Mouse (Mus musculus): ENCODE measurements around the gene Gsk3a. TPM values are rescaled to one million over a fixed set of nuclear protein-coding genes. Genes with fewer than 3 reads are reported as not detected.
"Not testable (repeated sequence)": the region's sequence is repeated elsewhere in the genome, so short reads cannot be mapped to it uniquely, and the experiment has no call there.

Gsk3a gene
- polyA plus RNA-seq, 1 experiment from 2014 or later = 16.1 TPM

GRCm38 (mm10) chr7:25269029-25269428, 31.4 kb upstream of the Gsk3a start:
- peak overlapping the region; percentile 64 for H3K4me3 ChIP-seq (ENCODE audit: low read depth, low read length)
- no peaks in the 10 kb centered on the region for H3K36me3 ChIP-seq (ENCODE audit: control insufficient read depth, insufficient read depth, low read length)
- H3K9me3 ChIP-seq (ENCODE audit: control insufficient read depth, low read length) = no peaks in the 10 kb centered on the region
- peak overlapping the region; percentile 79 for H3K9ac ChIP-seq (ENCODE audit: low read depth, low read length)
- H3K27me3 ChIP-seq (ENCODE audit: control insufficient read depth, insufficient read depth, low read length) = no peaks in the 10 kb centered on the region
- no peak for ATAC-seq (ENCODE audit: low FRiP score)
- DNase-seq (ENCODE audit: low spot score) = no peak
- no peak overlapping the region for H3K27ac ChIP-seq (ENCODE audit: low read depth, low read length)
- WGBS = 47% methylated on average over 4 of the region's 4 CpGs
- H3K4me1 ChIP-seq (replicated peaks; ENCODE audit: control insufficient read depth, insufficient read depth, low read length) = peaks cover 3% of the 10 kb centered on the region
- peak overlapping the region; percentile 64 for H3K4me2 ChIP-seq (replicated peaks; ENCODE audit: low read depth, low read length)

GRCm38 (mm10) chr7:25268588-25268987, 30.9 kb upstream of the Gsk3a start:
- no peaks in the 10 kb centered on the region for H3K27me3 ChIP-seq (ENCODE audit: control insufficient read depth, insufficient read depth, low read length)
- no peaks in the 10 kb centered on the region for H3K36me3 ChIP-seq (ENCODE audit: control insufficient read depth, insufficient read depth, low read length)
- peak overlapping the region; percentile 79 for H3K9ac ChIP-seq (ENCODE audit: low read depth, low read length)
- H3K4me3 ChIP-seq (ENCODE audit: low read depth, low read length) = peak overlapping the region; percentile 64
- DNase-seq (ENCODE audit: low spot score) (no peak), ATAC-seq (ENCODE audit: low FRiP score) (no peak)
- H3K4me1 ChIP-seq (replicated peaks; ENCODE audit: control insufficient read depth, insufficient read depth, low read length) = peaks cover 3% of the 10 kb centered on the region
- H3K9me3 ChIP-seq (ENCODE audit: control insufficient read depth, low read length) = no peaks in the 10 kb centered on the region
- WGBS = 7% methylated on average over 7 of the region's 7 CpGs
- peak overlapping the region; percentile 64 for H3K4me2 ChIP-seq (replicated peaks; ENCODE audit: low read depth, low read length)
- H3K27ac ChIP-seq (ENCODE audit: low read depth, low read length) = peak overlapping the region; percentile 79

GRCm38 (mm10) chr7:25267751-25268463, 30.3 kb upstream of the Gsk3a start:
- Histone ChIP-seq H3K4me1 (replicated peaks; ENCODE audit: control insufficient read depth, insufficient read depth, low read length) (peaks cover 3% of the 10 kb centered on the region), H3K36me3 (ENCODE audit: control insufficient read depth, insufficient read depth, low read length) (no peaks in the 10 kb centered on the region), H3K9ac (ENCODE audit: low read depth, low read length) (peak overlapping the region; percentile 79), H3K9me3 (ENCODE audit: control insufficient read depth, low read length) (no peaks in the 10 kb centered on the region), H3K4me2 (replicated peaks; ENCODE audit: low read depth, low read length) (peak overlapping the region; percentile 64), H3K27ac (ENCODE audit: low read depth, low read length) (peak overlapping the region; percentile 81), H3K27me3 (ENCODE audit: control insufficient read depth, insufficient read depth, low read length) (no peaks in the 10 kb centered on the region), H3K4me3 (ENCODE audit: low read depth, low read length) (peak overlapping the region; percentile 64)
- peak; percentile 98 for DNase-seq (ENCODE audit: low spot score)
- WGBS = under 1% methylated on average over 33 of the region's 33 CpGs
- ATAC-seq (ENCODE audit: low FRiP score) = peak; percentile 97

GRCm38 (mm10) chr7:25267301-25267750, 29.7 kb upstream of the Gsk3a start, which contains the start of gene Cic:
Cic (plus strand) TSS chr7:25267704.
- peak within 1 kb of the TSS; percentile 81 for H3K27ac ChIP-seq (ENCODE audit: low read depth, low read length)
- H3K4me1 ChIP-seq (replicated peaks; ENCODE audit: control insufficient read depth, insufficient read depth, low read length) = peaks cover 3% of the 10 kb centered on the region
- DNase-seq (ENCODE audit: low spot score) = peak; percentile 99

GRCm38 (mm10) chr7:25266180-25266962, 28.7 kb upstream of the Gsk3a start:
- ATAC-seq (ENCODE audit: low FRiP score) (no peak), DNase-seq (ENCODE audit: low spot score) (no peak)
- H3K9me3 ChIP-seq (ENCODE audit: control insufficient read depth, low read length) = no peaks in the 10 kb centered on the region
- H3K4me1 ChIP-seq (replicated peaks; ENCODE audit: control insufficient read depth, insufficient read depth, low read length) = peaks cover 3% of the 10 kb centered on the region
- WGBS = 91% methylated on average over 8 of the region's 8 CpGs
- no peaks in the 10 kb centered on the region for H3K27me3 ChIP-seq (ENCODE audit: control insufficient read depth, insufficient read depth, low read length)
- H3K4me3 ChIP-seq (ENCODE audit: low read depth, low read length) = no peak overlapping the region
- H3K36me3 ChIP-seq (ENCODE audit: control insufficient read depth, insufficient read depth, low read length) = no peaks in the 10 kb centered on the region
- H3K9ac ChIP-seq (ENCODE audit: low read depth, low read length) = no peak overlapping the region
- H3K27ac ChIP-seq (ENCODE audit: low read depth, low read length) = no peak overlapping the region
- no peak overlapping the region; the same call in 1 of the 2 replicates for H3K4me2 ChIP-seq (replicated peaks; ENCODE audit: low read depth, low read length)

More at GRCm38 (mm10) chr7:25267301-25267750, 29.7 kb upstream of the Gsk3a start, which contains the start of gene Cic:
- H3K9ac ChIP-seq (ENCODE audit: low read depth, low read length) = peak within 1 kb of the TSS; percentile 79
- H3K4me2 ChIP-seq (replicated peaks; ENCODE audit: low read depth, low read length) = peak within 1 kb of the TSS; percentile 64
- H3K4me3 ChIP-seq (ENCODE audit: low read depth, low read length) = peak within 1 kb of the TSS; percentile 64
- no peaks in the 10 kb centered on the region for H3K9me3 ChIP-seq (ENCODE audit: control insufficient read depth, low read length)
- no peaks in the 10 kb centered on the region for H3K27me3 ChIP-seq (ENCODE audit: control insufficient read depth, insufficient read depth, low read length)
- peak; percentile 88 for ATAC-seq (ENCODE audit: low FRiP score)
- WGBS = under 1% methylated on average over 29 of the region's 29 CpGs
- H3K36me3 ChIP-seq (ENCODE audit: control insufficient read depth, insufficient read depth, low read length) = no peaks in the 10 kb centered on the region

- DNase-seq (ENCODE audit: low spot score); H3K4me1 ChIP-seq (replicated peaks; ENCODE audit: control insufficient read depth, insufficient read depth, low read length); H3K9me3 ChIP-seq (ENCODE audit: control insufficient read depth, low read length); H3K27me3 ChIP-seq (ENCODE audit: control insufficient read depth, insufficient read depth, low read length); H3K4me2 ChIP-seq (replicated peaks; ENCODE audit: low read depth, low read length); H3K9ac ChIP-seq (ENCODE audit: low read depth, low read length); H3K36me3 ChIP-seq (ENCODE audit: control insufficient read depth, insufficient read depth, low read length); ATAC-seq (ENCODE audit: low FRiP score); H3K4me3 ChIP-seq (ENCODE audit: low read depth, low read length); H3K27ac ChIP-seq (ENCODE audit: low read depth, low read length): not testable (repeated sequence)
- 90% methylated on average over 5 of the region's 5 CpGs for WGBS
These were observed 28.1 kb upstream of the Gsk3a start for GRCm38 (mm10) chr7:25265743-25266142.

GRCm38 (mm10) chr7:25263968-25264870, 26.6 kb upstream of the Gsk3a start:
- Histone ChIP-seq H3K4me2 (replicated peaks; ENCODE audit: low read depth, low read length) (no peak overlapping the region), H3K9me3 (ENCODE audit: control insufficient read depth, low read length) (no peaks in the 10 kb centered on the region), H3K36me3 (ENCODE audit: control insufficient read depth, insufficient read depth, low read length) (no peaks in the 10 kb centered on the region), H3K4me1 (replicated peaks; ENCODE audit: control insufficient read depth, insufficient read depth, low read length) (no peaks in the 10 kb centered on the region), H3K27me3 (ENCODE audit: control insufficient read depth, insufficient read depth, low read length) (no peaks in the 10 kb centered on the region), H3K4me3 (ENCODE audit: low read depth, low read length) (no peak overlapping the region), H3K27ac (ENCODE audit: low read depth, low read length) (no peak overlapping the region), H3K9ac (ENCODE audit: low read depth, low read length) (no peak overlapping the region)
- ATAC-seq (ENCODE audit: low FRiP score) (no peak), DNase-seq (ENCODE audit: low spot score) (no peak)
- 23% methylated on average over 17 of the region's 17 CpGs for whole genome bisulfite sequencing

- Histone ChIP-seq H3K9ac (ENCODE audit: low read depth, low read length) (no peak overlapping the region), H3K4me1 (replicated peaks; ENCODE audit: control insufficient read depth, insufficient read depth, low read length) (no peaks in the 10 kb centered on the region), H3K9me3 (ENCODE audit: control insufficient read depth, low read length) (no peaks in the 10 kb centered on the region), H3K27ac (ENCODE audit: low read depth, low read length) (no peak overlapping the region), H3K27me3 (ENCODE audit: control insufficient read depth, insufficient read depth, low read length) (no peaks in the 10 kb centered on the region), H3K36me3 (ENCODE audit: control insufficient read depth, insufficient read depth, low read length) (no peaks in the 10 kb centered on the region), H3K4me3 (ENCODE audit: low read depth, low read length) (no peak overlapping the region), H3K4me2 (replicated peaks; ENCODE audit: low read depth, low read length) (no peak overlapping the region)
- DNase-seq (ENCODE audit: low spot score) (no peak), ATAC-seq (ENCODE audit: low FRiP score) (no peak)
- WGBS = 76% methylated on average over 1 of the region's 1 CpGs
These were observed 24.2 kb upstream of the Gsk3a start for GRCm38 (mm10) chr7:25261896-25262295.

Measured in hindbrain, embryonic 11.5 days (tissue).